Mouse (Mus musculus) brain, embryonic 18.5 days (tissue): ENCODE results near the gene Tnfrsf26.
A peak's percentile ranks its signal among the peaks of the same experiment; 100 is the strongest.
"Not testable (repeated sequence)": the region's sequence is repeated elsewhere in the genome, so short reads cannot be mapped to it uniquely, and the experiment has no call there.

Experiments
- DNase-seq: peaks from one replicate; pipeline ENCODE4 v3.0.0-alpha.2; 2012; ENCODE audit warnings: low read depth, low spot score

Gene Tnfrsf26

DNA sequence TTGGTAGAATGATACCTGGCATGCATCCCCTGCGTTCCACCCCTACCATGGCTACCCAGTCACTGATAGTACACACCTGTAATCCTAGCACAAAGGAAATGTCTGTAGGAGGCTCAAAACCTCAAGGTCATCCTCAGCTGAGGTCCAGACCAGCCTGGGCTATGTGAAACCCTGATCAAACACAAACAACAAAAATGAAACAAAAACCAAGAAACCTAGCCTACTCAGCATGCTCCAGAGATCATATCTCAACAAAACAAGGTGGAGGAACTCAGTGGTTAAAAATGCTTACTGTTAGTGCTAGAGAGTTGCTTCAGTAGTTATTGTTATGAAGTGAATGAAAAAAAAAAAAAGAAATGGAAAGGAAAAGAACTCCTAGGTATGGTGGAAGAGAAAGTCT, at the start of gene Tnfrsf26:
Tnfrsf26 (minus strand) TSS at position 183 of the 400 bp plus-strand sequence.
- no peak for DNase-seq

DNA sequence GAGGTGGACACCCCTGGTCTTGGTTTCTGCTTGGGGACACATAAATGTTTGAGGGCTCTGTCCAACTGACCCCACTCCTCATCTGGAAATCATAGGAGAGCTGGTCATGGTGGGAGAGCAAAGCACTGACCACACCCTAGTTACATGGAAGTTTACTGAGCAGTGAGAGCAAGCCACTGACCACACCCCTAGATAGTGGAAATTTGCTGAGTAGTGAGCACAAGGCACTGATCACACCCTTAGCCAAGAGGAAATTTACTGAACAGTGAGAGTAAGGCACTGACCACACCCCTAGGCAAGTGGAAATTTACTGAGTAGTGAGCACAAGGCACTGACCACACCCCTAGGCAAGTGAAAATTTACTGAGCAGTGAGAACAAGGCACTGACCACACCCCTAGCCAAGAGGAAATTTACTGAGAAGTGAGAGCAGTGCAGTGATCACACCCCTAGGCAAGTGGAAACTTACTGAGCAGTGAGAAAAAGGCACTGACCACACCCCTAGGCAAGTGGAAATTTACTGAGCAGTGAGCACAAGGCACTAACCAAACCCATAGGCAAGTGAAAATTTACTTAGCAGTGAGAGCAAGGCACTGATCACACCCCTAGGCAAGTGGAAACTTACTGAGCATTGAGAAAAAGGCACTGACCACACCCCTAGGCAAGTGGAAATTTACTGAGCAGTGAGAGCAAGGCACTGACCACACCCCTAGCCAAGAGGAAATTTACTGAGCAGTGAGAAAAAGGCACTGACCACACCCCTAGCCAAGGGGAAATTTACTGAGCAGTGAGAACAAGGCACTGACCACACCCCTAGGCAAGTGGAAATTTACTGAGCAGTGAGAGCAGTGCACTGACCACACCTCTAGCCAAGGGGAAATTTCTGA, 38.1 kb upstream of the Tnfrsf26 start:
- no peak for DNase-seq

DNA sequence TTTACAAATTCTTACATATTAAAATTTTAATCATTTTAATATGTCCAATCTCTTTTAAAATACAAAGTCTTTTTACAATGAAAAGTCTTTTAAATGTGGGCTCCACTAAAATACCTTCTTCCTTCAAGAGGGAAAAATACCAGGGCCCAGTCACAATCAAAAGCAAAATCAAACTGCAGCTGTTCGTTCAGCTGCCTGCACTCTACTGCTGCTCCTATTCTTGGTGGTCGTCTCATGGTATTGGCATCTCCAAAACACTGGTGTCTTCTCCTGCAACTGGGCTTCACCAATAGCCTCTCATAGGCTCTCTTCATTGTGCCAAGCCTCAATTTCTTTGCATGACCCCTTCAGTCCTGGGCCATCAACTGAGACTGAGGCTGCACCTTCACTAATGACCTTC, 34.9 kb upstream of the Tnfrsf26 start:
- DNase-seq, result no peak

DNA sequence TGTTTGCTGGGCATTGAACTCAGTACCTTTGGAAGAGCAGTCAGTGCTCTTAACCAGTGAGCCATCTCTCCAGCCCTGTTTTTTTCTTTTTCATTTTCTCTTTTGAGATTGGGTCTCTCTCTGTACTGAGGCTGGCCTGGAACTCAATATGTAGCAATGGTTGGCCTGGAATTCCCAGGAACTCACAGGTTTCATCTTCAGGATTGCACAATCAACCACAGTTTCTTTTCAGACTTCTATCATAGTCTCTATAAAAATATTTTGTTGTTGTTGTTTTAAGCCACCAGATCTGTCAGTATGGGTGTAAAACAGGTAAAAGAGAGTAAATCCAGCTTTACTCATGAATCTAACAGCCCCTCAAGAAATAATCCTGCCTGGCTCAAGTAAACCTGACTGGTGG, 32.3 kb upstream of the Tnfrsf26 start:
- no peak for DNase-seq

DNA sequence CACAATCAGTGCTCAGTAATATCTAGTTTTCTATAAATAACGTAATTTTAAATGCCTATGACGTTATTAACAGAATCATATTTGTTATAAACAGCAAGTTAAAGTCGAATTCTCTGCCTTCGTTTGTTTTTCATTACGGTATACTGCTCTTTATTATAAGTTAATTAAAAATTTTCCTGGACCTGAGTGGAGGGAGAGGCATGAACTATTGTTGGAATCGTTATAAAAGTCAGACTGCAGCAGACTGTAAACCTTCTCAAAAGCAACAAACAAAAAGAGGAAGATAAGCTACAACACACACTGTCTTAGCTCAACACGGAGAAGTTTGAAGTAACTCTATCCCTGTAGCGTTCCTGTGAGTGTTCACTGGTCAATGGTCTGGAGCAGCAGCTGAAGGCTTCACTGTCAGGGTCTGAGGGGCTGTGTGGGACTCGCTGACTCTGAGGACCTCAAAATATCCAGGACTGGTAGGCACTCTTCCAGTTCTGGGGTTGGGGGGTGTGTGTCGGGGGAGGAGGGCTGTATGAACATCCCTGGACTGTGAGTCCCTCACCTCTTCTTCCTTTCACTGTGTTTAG, 21.3 kb upstream of the Tnfrsf26 start:
- DNase-seq, result not testable (repeated sequence)

DNA sequence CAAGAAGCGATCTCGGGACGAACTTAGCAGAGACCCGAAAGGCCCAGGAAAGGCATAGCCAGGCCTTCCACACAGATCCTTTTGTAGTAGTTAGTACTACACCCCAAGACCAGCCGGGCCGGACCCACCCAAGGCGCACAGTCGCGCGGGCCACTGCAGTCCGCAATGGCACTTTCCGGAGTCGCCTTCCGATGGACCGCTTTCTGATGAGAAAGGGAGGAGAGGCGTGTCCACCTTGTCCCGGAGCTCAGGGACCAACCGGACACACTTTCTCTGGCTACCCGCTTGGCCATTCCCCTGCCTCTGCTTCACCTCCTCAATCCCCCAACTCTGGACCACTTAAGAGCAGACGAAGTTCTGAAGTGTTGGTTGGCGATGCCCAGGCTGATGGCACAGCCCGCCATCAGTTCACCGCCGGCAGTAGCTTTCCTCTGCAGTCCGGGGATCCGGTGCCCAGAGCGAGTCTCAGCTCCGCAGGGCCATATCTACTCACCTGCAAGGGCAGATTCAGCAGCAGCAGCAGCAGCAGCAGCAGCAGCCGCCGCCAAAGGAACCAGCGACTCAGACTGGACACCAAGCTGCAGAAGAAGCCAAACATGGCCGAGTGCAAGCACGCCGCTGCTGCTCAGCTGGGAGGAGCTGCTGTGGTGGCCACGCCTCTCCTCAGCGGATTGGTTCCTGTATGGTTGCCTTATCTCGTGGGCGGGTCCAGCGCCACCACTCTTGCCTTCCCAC, 20.7 kb upstream of the Tnfrsf26 start, which contains the start of gene Tnfrsf22:
Tnfrsf22 (minus strand) TSS at position 628 of the 735 bp plus-strand sequence.
- peak; percentile 1 for DNase-seq

DNA sequence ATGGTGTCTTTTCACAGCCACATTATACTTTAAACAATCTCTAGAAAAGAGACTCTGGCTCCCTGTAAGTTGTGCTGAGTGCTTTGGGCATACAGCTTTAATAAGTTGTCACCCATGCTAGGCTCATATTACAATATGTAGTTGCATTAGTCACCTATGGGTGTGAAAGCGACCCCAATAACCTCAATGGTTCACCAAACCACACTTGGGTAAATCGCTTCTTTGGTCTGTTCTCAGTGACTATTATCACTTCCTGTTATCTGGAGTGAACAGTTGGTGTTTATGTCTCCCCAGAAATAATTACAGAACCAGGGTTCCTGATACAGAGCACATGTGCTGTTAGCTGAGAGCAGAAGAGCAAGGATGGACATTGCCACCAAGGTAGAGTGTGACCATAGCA, 15.4 kb upstream of the Tnfrsf26 start:
- not testable (repeated sequence) for DNase-seq

DNA sequence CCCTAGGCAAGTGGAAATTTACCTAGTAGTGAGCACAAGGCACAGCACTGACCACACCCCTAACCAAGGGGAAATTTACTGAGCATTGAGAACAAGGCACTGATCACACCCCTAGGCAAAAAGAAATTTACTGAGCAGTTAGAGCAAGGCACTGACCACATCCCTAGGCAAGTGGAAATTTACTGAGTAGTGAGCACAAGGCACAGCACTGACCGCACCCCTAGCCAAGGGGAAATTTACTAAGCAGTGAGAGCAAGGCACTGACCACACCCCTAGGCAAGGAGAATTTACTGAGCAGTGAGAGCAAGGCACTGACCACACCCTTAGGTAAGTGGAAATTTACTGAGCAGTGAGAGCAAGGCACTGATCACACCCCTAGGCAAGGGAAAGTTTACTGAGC, 8.2 kb upstream of the Tnfrsf26 start:
- no peak for DNase-seq

DNA sequence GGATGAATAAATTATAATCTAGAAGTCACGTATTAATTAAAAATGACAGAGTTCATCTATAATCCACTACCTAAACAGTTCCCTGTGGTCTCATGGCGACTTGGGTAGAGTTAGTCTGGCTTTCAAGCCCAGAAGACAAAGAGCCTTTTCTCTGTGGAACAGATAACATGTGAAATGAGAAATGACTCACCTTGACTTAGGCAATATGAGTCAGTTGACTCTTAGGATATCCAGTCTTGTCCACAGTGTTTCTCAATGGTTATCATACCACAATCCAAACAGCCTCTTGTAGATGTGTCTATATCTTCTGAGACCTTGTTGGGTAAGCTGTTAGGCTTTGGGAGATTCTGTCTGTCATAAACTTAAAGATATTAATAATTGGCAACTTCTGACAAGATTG, 3.0 kb upstream of the Tnfrsf26 start:
- no peak for DNase-seq

DNA sequence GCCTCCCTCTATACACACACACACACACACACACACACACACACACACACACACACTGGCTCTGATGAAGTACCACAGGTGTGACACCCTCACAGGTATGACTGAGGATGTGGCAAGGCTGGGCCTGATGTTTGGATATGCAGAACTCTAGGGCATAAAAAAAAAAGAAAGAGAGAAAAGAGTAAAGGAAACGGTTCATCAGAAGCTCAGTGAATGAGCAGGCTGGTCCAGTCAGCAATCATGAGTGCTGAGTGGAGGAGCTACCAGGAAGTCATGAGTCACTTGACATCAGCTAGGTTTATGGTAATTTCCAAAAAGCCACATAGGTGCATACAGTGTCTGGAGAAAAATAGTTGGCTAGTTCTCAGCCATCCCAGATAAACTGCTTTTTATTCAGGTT, 979 bp upstream of the Tnfrsf26 start:
- no peak for DNase-seq

DNA sequence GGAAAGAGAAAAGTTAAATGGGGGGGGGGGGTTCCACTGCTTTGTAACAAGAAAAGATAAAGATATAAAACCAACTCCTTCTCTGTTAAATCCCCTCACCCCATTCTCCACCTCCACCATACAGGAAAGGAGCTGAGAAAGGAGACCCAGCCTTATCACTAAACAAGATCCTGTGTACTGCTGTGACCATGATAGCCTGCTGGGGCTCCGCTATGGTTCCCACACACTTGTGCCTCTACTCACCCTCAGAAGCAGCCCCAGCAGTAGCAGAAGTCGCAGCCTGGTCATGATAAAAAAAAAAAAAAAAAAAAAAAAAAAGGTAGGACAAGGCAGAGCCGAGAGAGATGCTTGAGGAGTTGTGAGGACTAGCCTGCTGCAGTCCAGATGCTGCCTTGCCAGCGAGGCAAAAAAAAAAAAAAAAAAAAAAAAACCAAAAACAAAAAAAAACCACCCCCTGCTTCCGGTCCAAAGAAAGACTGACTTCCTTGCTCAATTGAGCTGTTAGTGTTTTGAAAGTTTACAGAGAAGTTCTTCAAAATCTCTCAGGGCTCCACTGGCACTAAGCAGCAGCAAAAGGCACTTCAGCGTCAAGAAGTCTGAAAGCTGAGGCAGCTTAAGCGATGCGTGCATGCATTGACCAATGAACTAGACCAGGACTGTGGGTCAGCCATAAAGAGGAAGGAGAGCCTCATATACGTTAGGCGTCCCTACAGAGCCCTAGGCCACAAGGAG, 801 bp downstream of the Tnfrsf26 start:
- DNase-seq, result no peak

DNA sequence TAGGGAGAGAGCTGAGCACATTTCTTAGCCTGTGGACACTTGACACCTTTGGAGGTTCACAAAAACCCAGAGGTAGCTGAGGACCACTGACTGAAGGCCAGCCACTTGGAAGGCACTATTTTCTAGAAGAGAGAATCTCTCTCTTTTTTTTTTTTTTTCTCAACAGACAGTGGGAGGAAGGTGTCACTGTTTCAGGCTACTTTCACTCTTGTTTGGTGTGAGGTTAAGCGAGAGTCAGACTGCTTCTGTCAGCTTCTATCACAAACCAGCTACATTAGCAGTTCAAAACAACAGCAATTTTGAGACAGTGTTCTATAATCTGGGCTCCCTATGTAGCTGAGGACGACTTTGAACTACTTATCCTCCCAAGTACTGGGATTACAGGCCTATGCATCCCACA, 2.3 kb downstream of the Tnfrsf26 start:
- DNase-seq, result no peak

DNA sequence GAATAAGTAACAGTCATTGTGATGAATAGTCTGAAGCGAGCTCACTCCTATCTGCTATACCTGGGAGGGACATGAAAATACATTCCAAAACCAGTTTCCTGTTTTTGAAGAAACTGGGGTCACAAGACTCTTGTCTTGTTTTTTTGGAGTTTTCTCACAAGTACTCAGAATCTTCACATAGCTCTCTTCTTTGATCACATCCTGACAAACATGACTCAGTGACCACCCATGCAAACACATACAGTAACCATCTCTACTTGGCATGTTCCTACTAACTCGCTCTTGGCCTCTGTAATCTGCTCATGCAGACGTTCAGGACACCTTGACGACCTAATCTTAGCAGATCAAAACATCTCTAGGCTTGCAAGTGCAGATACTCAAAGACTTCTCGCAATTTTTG, 3.4 kb downstream of the Tnfrsf26 start:
- no peak for DNase-seq

DNA sequence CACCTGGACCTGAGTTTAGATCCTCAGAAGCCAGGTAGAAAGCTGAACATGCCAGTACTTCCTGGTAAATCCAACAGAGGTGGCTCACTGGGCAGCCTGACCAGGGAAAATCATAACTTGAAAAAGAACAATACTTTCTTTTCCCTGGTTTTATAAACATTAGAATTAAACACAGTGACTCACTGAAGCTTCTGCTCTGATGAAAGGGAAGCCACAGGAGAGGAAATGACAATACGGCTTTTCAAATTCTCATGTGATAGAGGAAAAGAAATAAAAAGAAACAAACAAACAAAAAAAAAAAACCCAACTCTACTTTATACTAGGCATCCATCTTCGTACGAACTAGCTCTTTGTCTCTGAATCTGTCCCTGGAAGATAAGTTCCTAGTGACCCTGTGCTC, 4.0 kb downstream of the Tnfrsf26 start:
- DNase-seq, result no peak

DNA sequence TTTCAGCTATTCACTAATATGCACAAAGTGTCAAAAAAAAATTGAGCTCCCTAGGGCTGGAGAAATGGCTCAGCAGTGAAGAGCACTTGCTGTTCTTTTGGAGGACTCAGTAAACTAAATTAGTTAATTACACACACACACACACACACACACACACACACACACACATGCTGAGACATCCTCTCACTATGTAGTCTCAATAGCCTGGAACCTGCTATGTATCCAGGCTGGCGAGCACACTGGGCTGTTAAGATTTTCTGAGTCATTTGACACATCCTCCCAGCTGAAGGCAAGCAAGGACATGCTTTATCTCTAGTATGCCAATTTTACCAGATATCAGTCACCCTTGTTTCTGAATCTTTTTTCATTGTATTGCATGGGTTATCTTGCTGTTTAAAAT, 7.6 kb downstream of the Tnfrsf26 start:
- DNase-seq, result no peak

DNA sequence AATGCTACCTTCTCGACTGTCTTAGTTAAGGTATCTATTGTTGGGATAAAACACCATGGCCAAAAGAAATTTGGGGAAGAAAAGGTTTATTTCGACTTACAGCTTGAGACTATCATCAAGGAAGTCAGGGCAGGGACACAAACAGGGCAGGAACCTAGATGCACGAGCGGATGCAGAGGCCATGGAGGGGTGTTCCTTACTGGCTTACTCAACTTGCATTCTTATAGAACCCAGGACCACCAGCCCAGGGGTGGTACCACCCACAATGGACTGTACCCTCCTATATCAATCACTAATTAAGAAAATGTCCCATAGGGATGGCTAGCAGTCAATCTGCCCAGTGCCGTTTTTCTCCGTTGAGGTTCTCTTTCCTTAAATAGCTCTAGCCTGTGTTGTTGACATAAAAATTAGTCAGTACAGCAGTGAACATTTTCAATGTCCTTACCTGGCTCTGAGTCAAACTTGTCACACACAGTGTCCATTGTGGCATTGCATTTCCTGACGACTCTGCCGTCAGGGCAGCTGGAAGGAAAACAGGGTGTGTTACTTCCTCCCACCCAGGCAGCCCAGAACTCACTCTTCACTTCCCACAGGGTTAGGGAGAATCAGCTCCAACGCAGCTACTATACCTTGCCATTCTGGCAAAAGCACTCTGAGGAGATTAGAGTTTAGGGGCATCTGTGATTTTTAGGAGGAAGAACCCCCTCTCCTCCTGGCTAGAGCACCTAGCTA, 14.0 kb downstream of the Tnfrsf26 start:
- no peak for DNase-seq

DNA sequence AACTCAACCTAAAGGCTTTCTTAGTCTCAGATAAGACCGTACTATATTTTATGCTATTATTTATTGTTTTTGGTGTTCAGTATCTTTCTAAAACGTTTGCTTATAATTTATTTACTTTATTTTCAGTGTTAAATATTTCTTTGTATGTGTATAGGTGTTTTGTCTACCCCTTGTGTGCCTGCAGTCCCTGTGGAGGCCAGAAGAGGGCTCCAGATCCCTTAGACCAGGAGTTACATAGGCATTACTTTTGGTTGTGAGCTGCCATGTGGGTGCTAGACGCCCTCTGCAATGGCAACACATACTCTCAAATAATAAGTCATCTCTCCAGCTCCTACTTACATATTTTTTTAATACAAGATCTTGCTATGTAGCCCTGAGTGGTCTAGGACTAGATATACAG, 16.3 kb downstream of the Tnfrsf26 start:
- DNase-seq, result no peak

DNA sequence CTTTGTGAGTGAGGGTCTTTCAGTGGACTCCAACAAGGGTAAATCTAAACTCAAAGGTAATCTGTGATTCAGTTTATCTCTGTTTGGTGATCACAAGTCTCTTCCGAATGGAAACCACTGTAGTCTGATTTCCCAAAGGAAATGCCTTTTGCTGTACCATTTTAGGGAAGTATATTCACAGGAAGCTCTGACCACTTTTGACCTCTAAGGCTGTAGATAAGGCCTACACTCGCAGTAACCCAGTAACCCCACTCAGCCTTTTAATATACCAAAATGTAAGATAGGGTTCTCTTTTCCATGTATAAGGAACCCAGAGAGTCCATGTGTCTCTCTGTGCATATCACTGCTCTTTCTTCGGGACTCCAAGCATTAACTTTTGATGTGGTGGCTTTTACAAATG, 23.2 kb downstream of the Tnfrsf26 start:
- DNase-seq, result no peak

DNA sequence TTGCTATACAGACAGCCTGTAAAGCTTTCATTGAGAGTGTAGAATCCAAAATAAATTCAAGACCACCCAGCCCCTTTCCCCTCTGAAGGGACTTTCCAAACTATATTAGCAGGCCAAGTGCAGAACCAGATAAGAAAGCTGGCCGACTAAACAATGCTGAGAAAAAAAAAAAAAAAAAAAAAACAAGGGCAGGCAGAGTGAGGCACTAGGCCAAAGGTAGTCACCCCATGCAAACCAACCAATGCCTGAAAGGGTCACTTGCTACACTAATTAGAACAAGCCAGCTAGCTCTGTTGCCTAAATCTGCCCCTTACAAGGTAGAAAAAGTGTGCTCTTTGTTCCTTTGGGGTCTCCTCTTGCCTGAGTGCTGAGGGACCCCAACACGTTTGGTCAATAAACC, 23.6 kb downstream of the Tnfrsf26 start:
- DNase-seq, result no peak

DNA sequence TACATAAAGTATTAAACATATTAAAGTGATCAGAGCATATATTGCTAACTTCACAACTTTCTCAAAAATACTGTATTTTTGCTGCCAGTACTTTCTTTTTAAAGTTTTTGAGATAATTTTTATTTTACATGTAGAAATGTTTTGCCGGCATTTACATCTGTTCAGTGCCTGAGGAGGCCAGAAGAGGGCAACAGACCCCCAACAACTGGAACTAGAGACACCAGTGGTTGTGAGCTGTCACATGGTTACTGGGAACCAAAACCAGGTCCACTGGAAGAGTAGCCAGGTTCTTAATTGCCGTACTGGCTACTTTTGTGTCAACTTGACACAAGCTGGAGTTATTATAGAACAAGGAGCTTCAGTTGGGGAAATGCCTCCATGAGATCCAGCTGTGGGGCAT, 26.8 kb downstream of the Tnfrsf26 start:
- no peak for DNase-seq

DNA sequence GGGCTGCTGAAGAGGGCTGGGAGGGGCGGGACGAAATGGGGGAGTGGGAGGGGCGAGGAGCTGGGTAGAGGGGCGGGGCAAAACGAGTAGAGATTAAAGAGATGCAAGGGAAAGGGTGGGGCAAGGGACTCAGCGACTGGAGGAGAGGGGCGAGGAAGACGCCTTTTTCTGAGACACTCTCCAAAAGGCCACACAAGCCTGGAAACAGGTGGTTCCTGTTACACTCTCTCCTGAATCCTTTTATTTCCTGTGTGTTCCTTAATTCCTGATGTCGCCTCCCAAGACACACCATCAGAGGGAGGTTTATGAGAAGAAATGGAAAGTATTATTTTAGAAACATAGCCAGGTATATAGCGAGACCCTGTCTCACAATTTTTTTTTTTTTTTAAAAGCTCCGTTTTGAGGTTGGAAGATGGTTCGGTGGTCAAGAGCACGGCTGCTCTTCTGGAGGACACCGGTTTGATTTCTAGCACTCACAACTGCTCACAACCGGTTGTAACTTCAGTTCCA, 28.2 kb downstream of the Tnfrsf26 start:
- DNase-seq, result no peak
